Mouse (Mus musculus) cerebellum, adult 2 months (tissue): ENCODE measurements at regions not wholly inside any gene's neighbourhood (a gene's known extent, or its start where the extent isn't known, plus 50 kb on each side); places are given as distances from the start of the nearest gene placed in this dataset.

Source experiments
- CTCF ChIP-seq: fragments of 200-500 bp; IDR thresholded peaks from 2 replicates; pipeline ENCODE4 v1.5.1; 2011; ENCODE audit warnings: low read depth, mild to moderate bottlenecking, control low read depth, low read length, moderate library complexity, borderline replicate concordance; ENCODE audit not compliant: insufficient read depth
- POLR2A ChIP-seq: fragments of 200-500 bp; IDR thresholded peaks from 2 replicates; pipeline ENCODE4 v1.6.1; 2011; ENCODE audit warnings: low read length, control low read depth, borderline replicate concordance; ENCODE audit not compliant: insufficient read depth

DNA sequence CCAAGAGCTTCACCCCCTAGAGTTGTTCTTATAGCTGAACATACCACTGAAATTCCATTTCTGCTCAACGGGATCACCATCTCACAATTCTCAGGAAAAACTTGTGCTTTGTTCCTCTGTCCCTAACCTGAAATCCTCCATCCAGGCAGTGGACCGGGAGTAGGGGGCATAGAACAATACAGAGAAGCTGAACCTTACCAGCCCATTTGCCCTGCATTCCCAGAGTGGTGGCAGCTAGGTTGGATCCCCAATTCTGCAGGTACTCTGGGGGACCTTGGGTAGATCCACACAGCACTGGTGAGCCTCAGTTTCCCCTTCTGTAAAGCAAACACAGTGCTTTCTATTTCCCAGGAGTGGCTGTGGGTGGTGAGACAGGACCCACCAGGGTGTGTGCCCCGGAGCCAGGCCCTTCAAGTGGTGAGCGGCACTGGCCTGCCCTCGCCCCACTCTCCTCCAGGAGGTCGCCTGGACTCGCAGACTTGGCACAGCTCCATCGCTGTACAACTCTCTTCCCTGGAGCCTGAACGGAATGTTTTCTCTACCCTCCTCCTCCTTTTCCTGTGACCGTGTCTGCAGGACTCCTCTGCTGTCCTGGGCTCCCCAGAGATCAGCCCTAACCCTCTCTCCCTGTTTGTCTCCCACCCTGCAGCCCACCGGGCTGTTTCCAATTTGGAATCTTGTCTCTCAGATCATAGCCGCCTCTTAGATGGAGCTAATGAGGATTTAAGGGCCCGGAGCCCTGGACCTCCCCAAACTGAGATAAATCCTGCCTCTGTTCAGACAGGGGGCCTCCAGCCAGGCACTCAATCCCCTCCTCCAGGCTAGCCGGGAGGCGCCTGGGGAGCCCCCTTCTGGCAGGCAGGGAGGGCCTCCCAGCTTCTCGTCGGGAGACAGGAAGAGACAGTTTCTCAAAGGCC lies 52.3 kb upstream of the Cux1 start:
- no peak for TF ChIP-seq CTCF
- TF ChIP-seq POLR2A: no peak
